Mouse (Mus musculus) urinary bladder, postnatal 14 days (tissue): ENCODE data around the gene Gse1.

Experiments used
- DNase-seq: peaks from one replicate; pipeline ENCODE4 v3.0.0; 2021; ENCODE audit warnings: low spot score

The Gse1 gene

DNA sequence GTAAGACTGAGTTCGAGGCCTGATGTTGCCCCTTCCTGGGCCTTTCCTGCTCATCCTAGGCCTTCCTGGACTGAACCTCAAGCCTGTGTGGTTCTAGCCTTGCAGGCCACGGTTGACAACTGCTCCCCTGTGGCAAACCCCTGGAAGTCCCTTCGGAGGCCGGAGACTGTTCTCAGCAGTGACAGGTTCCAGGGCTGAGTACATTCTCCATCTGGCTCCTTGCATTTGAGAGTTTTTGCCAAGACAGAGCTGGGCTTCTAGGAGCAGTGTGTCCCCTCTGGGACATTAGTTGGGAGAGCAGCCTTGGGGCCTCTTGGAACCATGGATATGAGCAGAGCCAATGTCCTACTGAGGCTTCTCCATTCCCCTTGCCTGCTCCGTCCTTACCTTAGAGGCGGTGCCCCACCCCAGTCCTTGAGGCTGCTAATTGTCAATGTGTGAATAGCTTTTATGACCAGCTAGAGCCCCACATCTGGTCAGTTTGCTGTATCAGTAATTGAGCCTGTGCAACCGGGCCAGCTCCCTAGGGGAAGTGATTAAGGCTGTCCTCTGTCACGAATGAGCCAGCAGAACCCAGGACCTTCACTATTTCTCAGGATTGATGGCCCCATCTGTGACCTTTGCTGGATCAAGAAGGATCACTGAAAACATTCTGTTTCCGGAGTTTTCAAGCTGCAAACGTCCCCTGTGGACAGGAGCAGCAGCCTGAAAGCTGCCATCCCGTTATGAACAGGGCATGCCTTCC, 289.6 kb downstream of the Gse1 start:
- no peak for DNase-seq

DNA sequence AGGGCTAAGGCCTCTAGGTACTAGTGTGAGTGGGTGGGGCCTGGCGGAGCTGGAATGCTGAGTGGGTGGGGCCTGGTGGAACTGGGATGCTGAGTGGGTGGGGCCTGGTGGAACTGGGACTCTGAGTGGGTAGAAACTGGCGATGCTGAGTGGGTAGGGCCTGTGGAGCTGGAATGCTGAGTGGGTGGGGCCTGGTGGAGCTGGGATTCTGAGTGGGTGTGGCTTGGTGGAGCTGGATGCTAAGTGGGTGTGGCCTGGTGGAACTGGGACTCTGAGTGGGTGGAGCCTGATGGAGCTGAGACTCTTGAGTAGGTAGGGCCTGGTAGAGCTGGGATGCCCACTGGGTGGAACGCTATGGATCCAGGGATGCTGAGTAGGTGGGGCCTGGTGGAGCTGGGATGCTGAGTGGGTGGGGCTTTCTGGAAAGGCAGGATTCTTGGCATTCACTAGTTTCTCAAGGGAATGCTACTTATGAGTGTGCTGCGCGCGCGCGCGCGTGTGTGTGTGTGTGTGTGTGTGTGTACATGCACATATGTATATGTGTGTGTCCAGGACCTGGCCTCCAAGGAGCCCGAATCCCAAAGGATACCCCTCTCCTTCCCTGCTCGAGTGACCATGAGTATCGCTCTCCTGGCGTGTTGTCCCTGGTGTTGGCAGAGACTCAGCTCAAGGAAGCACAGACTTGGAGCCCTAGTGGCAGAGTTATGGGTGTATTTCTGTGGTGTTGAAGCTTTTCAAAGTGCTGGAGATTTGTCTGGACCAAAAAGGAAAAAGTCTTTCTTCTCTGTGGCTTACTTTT, 290.7 kb downstream of the Gse1 start:
- DNase-seq: peak; percentile 58

DNA sequence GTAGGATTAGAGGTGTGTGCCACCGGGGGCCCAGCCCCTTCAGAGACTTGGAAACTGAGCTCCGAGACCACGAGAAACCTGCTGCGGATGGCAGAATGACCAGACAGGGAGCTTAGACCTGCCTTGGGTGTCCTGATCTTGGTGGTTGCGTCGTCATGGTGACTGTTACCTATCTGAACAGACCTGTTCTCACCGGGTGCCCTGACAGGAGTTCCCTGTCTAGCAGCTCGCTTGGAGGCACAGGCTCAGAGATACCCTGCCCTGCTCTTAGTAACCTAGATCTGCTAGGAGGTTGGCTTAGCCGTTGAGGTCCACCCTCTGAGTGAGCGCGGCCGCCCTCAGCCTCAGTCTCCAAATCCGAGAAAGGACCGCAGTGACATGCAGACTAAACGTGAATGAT, 292.0 kb downstream of the Gse1 start:
- peak; percentile 67 for DNase-seq

DNA sequence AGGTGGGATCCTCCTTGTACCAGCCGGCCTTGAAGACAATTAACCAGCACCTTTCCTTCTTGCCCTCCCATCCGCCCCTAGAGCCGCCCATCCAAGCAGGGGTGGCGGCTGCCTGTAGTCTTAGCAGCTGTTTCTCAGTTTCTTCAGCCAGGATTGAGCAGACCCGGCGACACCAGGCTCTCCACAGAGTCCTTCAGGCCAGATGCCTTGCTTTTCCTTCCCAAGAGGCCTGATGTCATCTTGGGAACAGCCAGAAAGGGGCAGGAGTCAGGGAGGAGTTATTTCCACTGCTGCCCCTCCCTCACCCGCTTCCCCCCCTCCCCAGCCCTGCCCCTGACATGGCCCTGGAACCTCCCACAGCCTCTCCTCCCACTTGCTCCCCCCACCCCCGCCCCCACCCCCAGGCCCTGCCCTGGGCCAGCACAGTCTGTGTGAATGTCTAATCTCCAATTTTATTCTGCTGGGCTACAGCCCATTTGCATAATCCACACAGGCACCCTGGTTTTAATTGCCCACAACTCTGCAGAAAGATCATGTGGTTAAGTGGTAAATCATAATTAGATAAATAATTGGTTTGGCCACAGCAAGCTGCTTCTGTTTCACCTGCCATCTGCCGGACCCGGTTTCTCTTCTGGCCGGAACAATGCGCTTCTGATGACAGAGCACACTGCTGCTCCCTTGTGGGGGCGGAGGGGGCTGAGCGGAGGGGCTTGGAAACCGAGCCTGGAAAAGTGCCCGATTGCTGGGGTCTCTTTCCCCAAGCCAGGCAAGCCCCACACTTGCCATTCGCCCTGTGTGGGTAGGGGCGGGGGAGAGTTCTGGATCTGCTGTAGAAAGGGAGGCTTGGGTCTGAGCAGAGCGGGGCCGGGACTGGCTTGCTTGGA, 292.7 kb downstream of the Gse1 start:
- peak; percentile 32 for DNase-seq

DNA sequence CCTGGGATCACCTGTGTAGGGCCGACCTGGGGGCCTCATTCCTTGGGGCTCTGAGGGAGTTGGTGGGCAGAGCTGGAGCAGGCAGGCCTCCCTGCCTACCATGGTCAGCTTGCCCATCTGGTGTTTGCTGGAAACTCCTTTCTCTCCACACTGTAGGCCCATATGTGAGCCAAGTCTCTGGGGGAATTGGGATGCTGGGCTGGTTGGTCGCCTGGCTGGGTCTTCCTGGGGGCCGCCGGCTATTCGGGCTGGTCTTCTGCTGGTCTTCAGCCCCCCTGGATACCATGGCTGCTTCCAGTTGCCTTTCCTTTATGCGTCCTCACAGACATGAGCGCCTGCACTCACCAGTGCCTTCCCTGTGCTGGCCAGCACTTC, 293.3 kb downstream of the Gse1 start:
- no peak for DNase-seq

DNA sequence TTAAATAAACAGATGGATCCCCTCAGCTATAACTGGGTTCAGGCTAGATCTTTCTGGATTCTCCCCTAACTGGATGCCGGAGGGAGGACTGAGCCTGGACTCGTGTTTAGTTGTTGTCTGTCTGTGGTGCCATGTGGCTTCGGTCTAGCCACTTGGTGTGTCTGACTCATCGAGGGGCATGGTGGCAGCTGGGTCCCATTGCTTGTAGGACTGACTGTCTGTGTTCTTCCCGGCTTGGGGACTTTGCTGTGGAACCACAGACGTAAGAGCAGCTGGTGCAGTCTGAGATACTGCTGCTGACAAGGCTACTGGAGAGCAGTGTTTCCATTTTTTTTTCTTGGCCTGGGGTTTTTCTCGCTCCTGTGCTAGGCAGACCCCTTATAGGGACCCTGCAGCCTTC, 295.4 kb downstream of the Gse1 start:
- DNase-seq: no peak

DNA sequence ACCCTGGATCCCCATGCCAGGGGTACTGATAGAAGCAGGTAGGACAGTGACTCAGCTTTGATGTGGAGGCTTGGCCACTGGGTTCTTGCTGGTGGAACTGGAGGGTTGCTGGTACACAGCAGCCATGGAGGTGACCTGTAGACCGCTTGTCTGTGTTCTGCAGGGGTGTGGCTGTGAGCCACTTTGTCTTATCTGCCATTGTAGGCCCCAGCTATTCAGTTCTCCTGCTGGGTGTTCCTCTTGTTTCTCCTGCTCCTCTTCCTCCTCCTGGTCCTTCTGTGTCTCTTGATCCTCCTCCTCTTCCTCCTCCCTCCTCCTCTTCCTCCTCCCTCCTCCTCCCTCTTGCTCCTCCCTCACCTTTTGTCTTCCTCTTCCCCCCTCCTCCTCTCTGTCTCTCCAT, 296.9 kb downstream of the Gse1 start:
- DNase-seq: no peak

DNA sequence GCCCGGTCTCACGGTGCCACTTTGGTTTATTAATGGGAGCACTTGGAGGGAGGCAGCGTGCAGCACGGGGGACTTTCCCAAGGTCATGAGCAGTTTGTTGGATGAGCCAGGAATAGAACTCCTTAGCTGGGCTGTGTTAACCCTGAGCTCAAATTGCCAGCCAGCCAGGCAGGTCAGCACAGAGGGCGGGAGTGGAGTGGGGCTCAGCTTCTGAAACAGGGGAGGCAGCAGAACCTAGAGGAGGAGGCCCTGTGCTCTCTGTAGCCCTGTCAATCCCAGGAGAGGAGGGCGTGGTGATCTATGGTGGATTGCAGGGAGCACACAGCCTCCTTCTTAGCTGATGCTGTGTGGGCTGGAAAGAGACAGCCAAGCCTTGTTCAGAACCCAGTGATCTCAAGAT, 297.6 kb downstream of the Gse1 start:
- no peak for DNase-seq

DNA sequence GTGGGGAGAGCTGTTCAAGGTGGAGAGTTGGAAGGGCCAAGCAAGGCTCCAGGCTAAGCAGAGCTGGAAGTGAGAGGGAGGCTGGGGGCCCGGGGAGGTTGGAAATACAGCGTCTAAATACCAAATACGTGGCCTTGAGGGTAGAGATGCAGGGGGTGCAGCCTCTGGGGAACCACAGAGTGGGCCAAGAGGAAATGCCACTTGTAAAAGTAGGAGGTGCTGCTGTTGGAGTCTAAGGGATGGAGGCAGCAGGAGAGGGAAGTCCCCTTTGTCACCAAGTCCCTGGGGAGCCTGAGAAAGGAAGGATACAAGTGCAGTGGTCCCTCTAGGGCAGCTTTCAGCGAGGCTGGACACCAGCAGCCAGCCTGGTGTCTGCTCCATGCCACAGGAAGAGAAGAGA, 298.3 kb downstream of the Gse1 start:
- DNase-seq: no peak

DNA sequence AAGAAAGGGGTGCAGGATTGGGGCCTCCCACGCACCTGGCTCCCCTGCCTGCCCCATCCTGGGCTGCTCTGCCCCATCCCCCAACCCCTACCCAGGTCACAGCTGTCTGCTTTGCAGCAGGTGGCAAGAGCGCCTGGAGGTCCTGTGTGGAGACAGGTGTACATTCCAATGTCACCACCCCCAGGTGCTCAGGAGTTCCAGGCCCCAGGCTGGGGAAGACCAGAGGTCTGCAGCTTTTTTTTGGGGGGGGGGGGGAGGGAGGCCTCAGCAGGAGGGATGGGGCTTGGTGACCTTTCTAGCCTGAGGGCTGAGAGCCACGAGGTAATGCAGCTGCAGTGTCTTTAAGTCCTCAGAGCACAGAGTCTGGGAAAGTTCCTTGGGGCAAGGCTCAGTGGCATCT, 300.1 kb downstream of the Gse1 start:
- DNase-seq: no peak

DNA sequence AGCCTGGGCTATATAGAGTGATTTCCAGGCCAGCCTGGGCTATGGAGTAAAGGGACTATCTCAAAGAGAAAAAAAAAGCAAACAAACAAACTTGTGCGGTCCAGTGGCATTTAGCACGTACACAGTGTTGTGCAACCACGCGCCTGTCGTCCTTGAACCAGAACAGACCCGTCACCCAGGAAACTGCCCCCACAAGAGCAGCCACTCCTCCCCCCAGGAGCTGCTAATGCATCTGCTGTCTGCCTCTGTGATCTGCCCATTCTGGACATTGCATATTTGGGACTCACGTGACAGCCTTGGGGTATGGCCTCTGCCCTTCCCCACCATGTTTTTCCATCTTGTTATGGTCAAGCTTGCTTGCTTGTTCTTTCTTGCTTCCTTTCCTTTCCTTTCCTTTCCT, 301.0 kb downstream of the Gse1 start:
- DNase-seq: no peak

DNA sequence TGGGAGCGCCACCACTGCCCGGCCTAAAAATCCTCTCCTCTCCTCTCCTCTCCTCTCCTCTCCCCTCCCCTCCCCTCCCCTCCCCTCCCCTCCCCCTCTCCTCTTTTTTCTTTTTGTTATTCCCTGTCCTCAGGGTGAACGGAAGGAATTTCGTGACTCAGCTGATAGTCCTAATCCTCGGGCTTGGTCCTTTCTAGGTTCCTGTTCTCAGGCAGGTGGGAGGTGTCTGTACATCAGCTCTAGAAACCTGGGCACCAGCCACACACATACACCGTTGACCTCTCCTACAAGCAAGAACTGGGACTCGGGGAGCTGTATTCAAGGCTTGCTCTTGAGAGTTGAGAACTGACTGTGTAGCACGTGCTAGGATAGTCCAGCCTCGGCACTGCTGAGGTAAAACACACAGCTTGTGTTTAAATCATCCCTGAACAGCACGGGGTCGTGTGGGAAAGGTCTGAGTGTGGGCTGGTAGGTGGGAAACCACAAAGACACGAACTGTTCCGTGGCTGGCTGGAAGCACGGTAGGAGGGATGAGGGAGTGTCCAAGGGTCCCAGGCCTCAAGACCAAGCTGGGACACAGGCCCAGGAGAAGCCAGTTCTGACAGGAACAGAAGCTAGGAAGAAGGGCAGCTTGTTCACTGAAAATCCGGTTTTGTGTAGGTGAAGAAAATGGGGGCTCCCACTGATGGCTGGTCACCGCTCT, 302.8 kb downstream of the Gse1 start:
- no peak for DNase-seq

DNA sequence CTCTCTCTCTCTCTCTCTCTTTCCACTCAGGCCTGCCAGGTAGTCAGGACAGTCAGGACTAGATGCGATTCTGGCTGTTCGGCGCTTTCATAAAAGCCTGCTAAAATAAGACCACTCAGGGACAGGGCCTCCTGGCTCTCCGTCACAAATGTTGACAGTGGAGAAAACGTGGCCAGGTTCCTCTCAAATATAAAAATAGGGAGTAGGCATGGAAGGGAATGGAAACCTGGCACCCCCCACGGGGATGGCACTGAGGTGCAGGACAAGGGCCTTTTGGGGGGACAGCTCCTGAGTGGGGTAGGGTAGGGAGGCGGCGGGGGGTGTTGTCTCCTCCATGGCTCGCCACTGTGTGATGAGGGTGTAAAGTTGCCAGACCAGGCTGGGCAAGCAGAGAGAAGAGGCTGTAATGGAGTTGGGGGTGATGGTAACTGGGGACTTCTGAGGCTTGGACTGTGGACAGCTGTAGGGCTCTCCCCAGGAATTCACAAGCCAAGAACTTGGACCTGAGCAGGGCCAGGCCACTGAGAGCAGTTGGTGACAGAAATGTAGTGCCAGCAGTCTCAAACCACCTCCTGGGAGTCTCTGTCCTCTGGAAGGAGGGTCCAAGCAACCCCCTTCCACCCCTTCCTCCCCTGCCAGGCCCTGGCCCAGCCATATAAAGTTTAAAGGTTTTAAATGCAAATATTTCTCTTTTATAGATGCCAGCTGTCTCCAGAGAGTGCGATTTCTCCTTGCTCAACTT, 303.7 kb downstream of the Gse1 start:
- no peak for DNase-seq

DNA sequence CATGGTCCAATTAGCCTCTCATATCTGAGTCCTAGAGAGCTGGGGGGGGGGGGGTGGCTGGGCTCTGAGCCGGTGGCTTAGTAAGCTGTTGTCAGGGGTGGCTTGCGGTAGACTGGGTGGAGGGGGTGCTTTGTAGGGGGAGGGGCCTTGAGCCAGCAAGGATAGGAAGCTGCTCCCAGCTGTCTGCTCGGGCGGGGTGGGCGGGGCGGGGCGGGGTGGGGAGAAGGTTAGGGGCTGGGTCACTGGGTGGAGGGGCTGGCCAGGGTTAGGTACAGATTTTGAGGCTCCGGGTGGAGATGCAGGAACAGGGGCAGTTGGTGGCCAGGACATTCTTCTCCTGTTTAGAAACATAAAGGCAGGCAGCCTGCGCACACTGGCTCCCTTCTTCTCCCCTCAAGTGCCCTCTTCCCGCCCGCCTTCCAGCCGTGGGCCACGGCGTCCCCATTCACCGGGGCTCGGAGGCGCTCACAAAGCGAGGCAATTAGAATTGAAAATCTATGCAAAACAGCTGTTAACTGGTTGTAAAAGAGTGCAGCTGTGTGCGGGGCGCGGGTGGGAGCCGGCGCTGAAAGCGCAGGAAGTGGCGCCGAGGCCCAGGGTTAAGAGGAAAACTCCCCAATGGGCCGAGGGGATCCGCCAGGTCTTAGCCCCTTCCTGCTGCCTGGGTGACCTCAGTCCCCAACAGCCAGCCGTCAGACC, 304.4 kb downstream of the Gse1 start:
- no peak for DNase-seq

DNA sequence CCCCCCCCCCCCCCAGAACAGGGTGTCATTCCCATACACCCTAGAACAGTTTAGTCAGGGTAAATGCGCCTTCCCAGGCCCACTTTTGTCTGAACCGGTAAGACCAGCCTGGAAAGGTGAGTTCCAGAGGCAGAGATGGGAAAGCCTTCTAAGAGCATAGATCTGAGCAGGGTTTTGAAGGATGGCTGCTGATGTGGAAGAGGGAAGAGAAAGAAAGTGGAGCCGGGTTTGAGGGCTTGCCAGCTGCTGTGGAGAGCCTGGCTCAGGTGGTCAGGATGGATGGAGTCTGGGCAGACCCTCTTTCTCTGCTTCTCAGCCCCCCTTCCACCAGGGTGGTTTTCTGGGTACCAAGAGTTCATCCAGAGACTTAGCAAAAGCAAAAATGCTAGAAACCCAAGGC, 305.1 kb downstream of the Gse1 start:
- DNase-seq: no peak

DNA sequence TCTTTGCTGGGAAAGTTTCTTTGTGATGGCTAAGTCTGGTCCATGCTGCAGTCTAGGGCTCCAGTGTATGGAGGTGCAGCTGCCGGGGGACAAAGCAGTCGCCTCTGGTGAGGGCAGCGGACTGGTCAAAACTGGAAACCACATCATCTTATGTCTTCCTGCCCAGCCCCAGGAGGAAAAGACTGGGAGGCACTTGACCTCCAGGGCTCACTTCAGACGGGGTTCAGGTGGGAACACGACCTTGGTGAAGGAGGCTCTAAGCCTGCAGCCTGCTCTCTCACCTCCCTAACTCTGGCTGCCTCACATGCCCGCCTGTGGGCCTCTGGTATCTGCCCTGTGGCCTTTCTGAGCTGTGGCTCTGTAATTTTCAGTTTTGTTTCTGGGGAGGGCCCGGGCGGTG, 305.8 kb downstream of the Gse1 start:
- DNase-seq: no peak

DNA sequence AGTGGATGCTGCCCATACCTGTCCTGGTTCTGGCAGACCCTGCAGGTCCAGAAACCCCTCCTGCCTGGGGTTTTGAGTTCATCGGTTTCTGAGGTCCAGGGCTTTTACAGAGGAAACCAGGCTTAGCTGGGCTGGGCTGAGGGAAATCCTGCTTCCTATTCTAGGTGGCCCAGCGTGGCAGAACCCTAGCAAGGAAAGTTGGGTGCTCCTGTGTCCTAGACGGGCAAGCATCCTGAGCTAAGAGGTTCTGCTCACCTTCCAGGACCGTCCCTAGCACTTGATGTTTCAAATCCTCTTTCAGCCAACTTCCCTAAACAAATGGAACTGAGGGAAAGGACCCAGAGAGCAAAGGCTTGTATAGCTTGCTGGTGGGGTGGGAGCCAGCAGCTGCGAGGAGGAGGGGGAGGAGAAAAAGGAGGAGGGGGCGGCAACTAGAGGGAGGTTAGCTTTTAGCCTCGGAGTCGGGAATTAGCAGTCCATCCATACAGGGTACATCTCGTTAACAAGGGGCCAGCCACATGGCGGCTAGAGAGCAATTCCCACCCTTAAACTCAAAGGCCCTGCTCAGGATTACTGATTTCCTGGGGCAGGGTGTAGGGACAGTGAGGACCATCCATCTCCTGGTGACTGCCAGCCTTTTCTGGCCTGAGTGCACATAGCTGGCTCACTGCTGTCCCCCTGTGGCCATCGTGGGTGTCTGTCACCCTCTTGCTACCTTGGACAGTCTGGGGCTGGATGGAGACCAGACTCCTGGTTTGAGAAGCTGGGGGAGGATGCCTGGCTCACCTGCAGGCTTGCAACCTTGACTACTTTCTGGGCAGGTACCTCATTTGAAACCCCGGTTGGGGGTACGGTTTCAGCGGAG, 306.5 kb downstream of the Gse1 start:
- DNase-seq: peak; percentile 79

DNA sequence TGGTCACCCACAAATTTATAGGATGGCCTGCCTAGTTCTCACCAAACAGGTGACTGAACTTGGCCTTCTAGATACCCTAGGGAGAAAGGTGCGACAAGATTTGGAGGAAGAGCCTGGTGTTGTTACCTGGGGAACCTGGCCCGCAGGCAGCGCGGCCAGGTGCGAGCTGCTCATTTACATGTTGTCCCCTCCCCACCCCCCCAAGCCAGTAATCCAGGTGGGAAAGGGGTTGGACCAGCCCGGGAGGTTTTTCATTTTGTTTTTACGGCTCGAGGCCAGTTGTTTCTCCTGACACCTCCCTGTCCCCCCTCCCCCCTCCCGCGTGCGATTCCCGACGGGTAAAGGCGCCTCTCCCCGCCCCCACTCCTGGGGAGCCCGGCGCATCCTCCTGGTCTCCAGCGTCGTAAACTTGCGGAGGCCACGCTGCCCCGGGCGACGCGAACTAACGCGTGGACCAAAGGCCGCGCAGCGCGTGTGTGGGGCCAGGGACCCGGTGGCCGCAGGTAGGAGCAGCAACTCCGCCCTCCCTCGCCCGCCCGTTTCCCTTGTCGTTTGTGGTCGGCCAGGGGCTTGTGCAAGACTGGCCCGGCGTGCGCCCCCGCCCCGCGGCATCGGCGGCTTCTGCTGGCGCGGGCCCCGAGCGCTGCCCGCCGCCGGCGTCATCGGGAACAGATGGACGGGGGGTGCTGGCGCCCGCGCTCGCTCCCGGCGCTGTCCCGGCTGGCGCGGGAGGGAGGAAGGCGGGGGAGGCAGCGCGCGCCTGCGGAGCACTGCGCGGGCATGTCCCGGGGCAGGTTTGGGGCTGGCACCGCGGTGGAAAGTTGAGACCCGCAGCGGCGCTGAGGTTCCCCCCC, 307.4 kb downstream of the Gse1 start:
- DNase-seq: peak; percentile 57
